Mouse (Mus musculus): ENCODE results near the gene Mrap. TPM values are rescaled to one million over a fixed set of nuclear protein-coding genes. Genes with fewer than 3 reads are reported as not detected.

The Mrap gene
- polyA plus RNA-seq, 1 experiment: 9.9 TPM

GRCm38 (mm10) chr16:90701541-90701940, 36.5 kb upstream of the Mrap start:
- Histone ChIP-seq H3K4me1 (ENCODE audit: control insufficient read depth, insufficient read depth, low read length) (peaks cover 7% of the 10 kb centered on the region), H3K4me3 (ENCODE audit: control insufficient read depth, low read depth, low read length) (peak overlapping the region; percentile 71), H3K27ac (ENCODE audit: control insufficient read depth, insufficient read depth, low read depth, low read length) (no peak overlapping the region), H3K27me3 (ENCODE audit: control insufficient read depth, insufficient read depth, low read length) (no peaks in the 10 kb centered on the region), H3K36me3 (ENCODE audit: control insufficient read depth, insufficient read depth, low read length) (no peaks in the 10 kb centered on the region)
- TF ChIP-seq POLR2A (IDR thresholded peaks at IDR 0.05; ENCODE audit: control insufficient read depth, low read depth, low read length): no peak
- TF ChIP-seq CTCF (IDR thresholded peaks at IDR 0.05; ENCODE audit: control insufficient read depth, insufficient read depth, insufficient replicate concordance, low read depth, low read length): no peak

DNA sequence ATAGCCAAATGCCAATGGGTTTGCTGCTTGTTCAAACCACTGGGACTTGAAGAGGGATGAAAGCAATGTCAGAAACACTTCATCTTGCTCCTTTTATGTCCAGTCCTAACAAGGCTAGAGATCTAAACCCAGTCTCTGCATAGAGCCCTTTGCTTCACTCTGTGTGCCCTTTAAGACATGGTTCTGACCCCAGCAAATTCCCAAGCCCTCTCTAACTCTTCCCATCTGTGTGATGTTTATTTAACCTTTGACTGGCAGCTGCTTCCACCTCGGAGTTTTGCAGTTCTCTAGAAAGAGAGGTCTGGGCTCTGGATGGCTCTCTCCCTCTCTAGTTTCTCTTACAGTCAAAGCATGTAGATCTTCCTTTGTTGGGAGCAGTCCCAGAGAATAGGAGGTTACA, 34.4 kb upstream of the Mrap start:
- H3K27ac ChIP-seq (ENCODE audit: control insufficient read depth, insufficient read depth, low read depth, low read length): no peak overlapping the region
- H3K36me3 ChIP-seq (ENCODE audit: control insufficient read depth, insufficient read depth, low read length): no peaks in the 10 kb centered on the region
- no peak overlapping the region for H3K4me3 ChIP-seq (ENCODE audit: control insufficient read depth, low read depth, low read length)
- no peak for TF ChIP-seq CTCF (IDR thresholded peaks at IDR 0.05; ENCODE audit: control insufficient read depth, insufficient read depth, insufficient replicate concordance, low read depth, low read length)
- no peak for TF ChIP-seq POLR2A (IDR thresholded peaks at IDR 0.05; ENCODE audit: control insufficient read depth, low read depth, low read length)
- no peaks in the 10 kb centered on the region for H3K27me3 ChIP-seq (ENCODE audit: control insufficient read depth, insufficient read depth, low read length)
- H3K4me1 ChIP-seq (ENCODE audit: control insufficient read depth, insufficient read depth, low read length): peaks cover 7% of the 10 kb centered on the region

- Histone ChIP-seq H3K27me3 (ENCODE audit: control insufficient read depth, insufficient read depth, low read length) (no peaks in the 10 kb centered on the region), H3K4me3 (ENCODE audit: control insufficient read depth, low read depth, low read length) (no peak overlapping the region), H3K36me3 (ENCODE audit: control insufficient read depth, insufficient read depth, low read length) (no peaks in the 10 kb centered on the region), H3K4me1 (ENCODE audit: control insufficient read depth, insufficient read depth, low read length) (peaks cover 7% of the 10 kb centered on the region), H3K27ac (ENCODE audit: control insufficient read depth, insufficient read depth, low read depth, low read length) (no peak overlapping the region)
- no peak for TF ChIP-seq POLR2A (IDR thresholded peaks at IDR 0.05; ENCODE audit: control insufficient read depth, low read depth, low read length)
- TF ChIP-seq CTCF (IDR thresholded peaks at IDR 0.05; ENCODE audit: control insufficient read depth, insufficient read depth, insufficient replicate concordance, low read depth, low read length): no peak
Measured at GRCm38 (mm10) chr16:90704161-90704825, 33.7 kb upstream of the Mrap start.

- Histone ChIP-seq H3K27me3 (ENCODE audit: control insufficient read depth, insufficient read depth, low read length) (no peaks in the 10 kb centered on the region), H3K36me3 (ENCODE audit: control insufficient read depth, insufficient read depth, low read length) (no peaks in the 10 kb centered on the region), H3K4me1 (ENCODE audit: control insufficient read depth, insufficient read depth, low read length) (peaks cover 10% of the 10 kb centered on the region), H3K27ac (ENCODE audit: control insufficient read depth, insufficient read depth, low read depth, low read length) (no peak overlapping the region), H3K4me3 (ENCODE audit: control insufficient read depth, low read depth, low read length) (no peak overlapping the region)
- no peak for TF ChIP-seq POLR2A (IDR thresholded peaks at IDR 0.05; ENCODE audit: control insufficient read depth, low read depth, low read length)
- TF ChIP-seq CTCF (IDR thresholded peaks at IDR 0.05; ENCODE audit: control insufficient read depth, insufficient read depth, insufficient replicate concordance, low read depth, low read length): no peak
Measured at GRCm38 (mm10) chr16:90706279-90706678, 31.7 kb upstream of the Mrap start.

DNA sequence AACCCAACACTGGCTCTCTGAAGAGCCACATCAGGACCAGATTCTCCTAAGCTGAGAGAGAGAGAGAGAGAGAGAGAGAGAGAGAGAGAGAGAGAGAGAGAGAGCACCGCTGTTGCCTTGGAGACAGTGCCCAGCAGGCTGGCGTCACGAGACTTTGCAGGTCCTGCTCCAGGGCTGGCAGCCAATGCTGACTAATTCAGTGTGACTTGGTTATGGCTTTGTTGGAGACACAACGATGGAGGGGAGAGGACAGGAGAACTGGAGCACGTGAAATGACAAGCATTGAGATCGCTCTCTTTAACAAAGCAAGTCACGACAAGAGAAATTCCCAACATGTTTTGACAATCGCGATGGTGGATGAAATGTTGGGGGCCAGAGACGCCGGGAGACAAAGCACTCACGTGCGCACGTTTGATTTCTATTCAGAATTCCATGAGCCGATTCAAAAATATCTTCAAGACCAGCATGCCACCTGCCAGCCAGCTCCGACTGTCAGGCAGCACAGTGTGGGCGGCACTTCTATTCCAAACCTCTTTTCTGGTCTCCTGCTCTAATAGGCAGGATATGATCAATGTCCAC, 28.2 kb upstream of the Mrap start:
- Histone ChIP-seq H3K4me3 (ENCODE audit: control insufficient read depth, low read depth, low read length) (no peak overlapping the region), H3K27me3 (ENCODE audit: control insufficient read depth, insufficient read depth, low read length) (no peaks in the 10 kb centered on the region), H3K27ac (ENCODE audit: control insufficient read depth, insufficient read depth, low read depth, low read length) (no peak overlapping the region), H3K36me3 (ENCODE audit: control insufficient read depth, insufficient read depth, low read length) (no peaks in the 10 kb centered on the region), H3K4me1 (ENCODE audit: control insufficient read depth, insufficient read depth, low read length) (peaks cover 18% of the 10 kb centered on the region)
- TF ChIP-seq POLR2A (IDR thresholded peaks at IDR 0.05; ENCODE audit: control insufficient read depth, low read depth, low read length): no peak
- TF ChIP-seq CTCF (IDR thresholded peaks at IDR 0.05; ENCODE audit: control insufficient read depth, insufficient read depth, insufficient replicate concordance, low read depth, low read length): no peak

DNA sequence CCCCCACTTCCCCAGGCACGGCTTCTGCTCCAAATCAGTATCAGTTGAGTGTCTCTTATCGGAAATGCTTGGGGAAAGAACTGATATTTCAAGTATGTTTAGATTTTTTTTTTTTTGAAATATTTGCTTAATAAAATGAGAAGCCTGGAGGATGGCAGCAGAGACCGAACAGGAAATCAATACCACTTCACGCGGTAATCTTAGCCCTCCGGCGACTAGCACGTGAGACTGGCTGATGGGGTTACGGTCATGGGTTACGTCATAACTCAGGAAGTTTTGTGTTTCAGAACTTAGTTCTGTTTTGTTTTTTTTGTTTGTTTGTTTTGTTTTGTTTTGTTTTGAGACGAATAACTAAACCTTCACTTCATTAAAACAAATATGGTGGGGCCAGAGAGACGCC, 27.7 kb upstream of the Mrap start:
- TF ChIP-seq CTCF (IDR thresholded peaks at IDR 0.05; ENCODE audit: control insufficient read depth, insufficient read depth, insufficient replicate concordance, low read depth, low read length): no peak
- TF ChIP-seq POLR2A (IDR thresholded peaks at IDR 0.05; ENCODE audit: control insufficient read depth, low read depth, low read length): no peak
- H3K27me3 ChIP-seq (ENCODE audit: control insufficient read depth, insufficient read depth, low read length): no peaks in the 10 kb centered on the region
- H3K4me3 ChIP-seq (ENCODE audit: control insufficient read depth, low read depth, low read length): no peak overlapping the region
- peaks cover 18% of the 10 kb centered on the region for H3K4me1 ChIP-seq (ENCODE audit: control insufficient read depth, insufficient read depth, low read length)
- no peaks in the 10 kb centered on the region for H3K36me3 ChIP-seq (ENCODE audit: control insufficient read depth, insufficient read depth, low read length)
- no peak overlapping the region for H3K27ac ChIP-seq (ENCODE audit: control insufficient read depth, insufficient read depth, low read depth, low read length)

GRCm38 (mm10) chr16:90724051-90724450, 14.0 kb upstream of the Mrap start:
- no peak overlapping the region for H3K4me3 ChIP-seq (ENCODE audit: control insufficient read depth, low read depth, low read length)
- no peak overlapping the region for H3K27ac ChIP-seq (ENCODE audit: control insufficient read depth, insufficient read depth, low read depth, low read length)
- H3K4me1 ChIP-seq (ENCODE audit: control insufficient read depth, insufficient read depth, low read length): peaks cover 6% of the 10 kb centered on the region
- no peaks in the 10 kb centered on the region for H3K27me3 ChIP-seq (ENCODE audit: control insufficient read depth, insufficient read depth, low read length)
- H3K36me3 ChIP-seq (ENCODE audit: control insufficient read depth, insufficient read depth, low read length): no peaks in the 10 kb centered on the region; the same call in none of the 2 replicates
- TF ChIP-seq CTCF (IDR thresholded peaks at IDR 0.05; ENCODE audit: control insufficient read depth, insufficient read depth, insufficient replicate concordance, low read depth, low read length): no peak
- TF ChIP-seq POLR2A (IDR thresholded peaks at IDR 0.05; ENCODE audit: control insufficient read depth, low read depth, low read length): no peak

All from testis, adult 2 months (tissue).